Mouse (Mus musculus): ENCODE results near the gene Gm20388.
A peak's percentile ranks its signal among the peaks of the same experiment; 100 is the strongest.

The Gm20388 gene

GRCm38 (mm10) chr8:122883671-122884070 lies 2973.0 kb downstream of the Gm20388 start:
- no peak for DNase-seq (ENCODE audit: low read depth, low spot score)

DNA sequence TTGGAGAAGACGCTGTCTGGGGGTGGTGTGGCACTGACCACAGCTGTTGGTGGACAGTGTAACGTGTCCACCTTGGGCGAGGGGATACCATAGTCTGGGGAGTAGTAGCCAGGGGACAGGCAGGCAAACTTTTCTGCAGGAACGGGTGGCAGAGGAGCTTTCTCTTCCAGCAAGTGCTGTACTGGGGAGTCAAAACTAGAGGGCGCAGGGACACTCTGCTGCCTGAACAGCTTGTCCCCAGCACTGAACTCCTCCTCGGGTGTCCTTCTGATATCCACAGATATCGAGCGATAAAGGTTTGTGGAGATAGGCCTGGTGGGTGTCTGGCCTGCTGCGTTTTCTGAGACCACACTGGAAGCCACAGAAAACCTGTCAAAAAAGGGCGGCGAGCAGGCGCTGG lies 2980.8 kb downstream of the Gm20388 start:
- DNase-seq (ENCODE audit: low read depth, low spot score) = no peak

- DNase-seq (ENCODE audit: low read depth, low spot score) = no peak
Measured at GRCm38 (mm10) chr8:122893451-122893850, 2982.8 kb downstream of the Gm20388 start.

GRCm38 (mm10) chr8:122896317-122896716 lies 2985.7 kb downstream of the Gm20388 start:
- no peak for DNase-seq (ENCODE audit: low read depth, low spot score)

DNA sequence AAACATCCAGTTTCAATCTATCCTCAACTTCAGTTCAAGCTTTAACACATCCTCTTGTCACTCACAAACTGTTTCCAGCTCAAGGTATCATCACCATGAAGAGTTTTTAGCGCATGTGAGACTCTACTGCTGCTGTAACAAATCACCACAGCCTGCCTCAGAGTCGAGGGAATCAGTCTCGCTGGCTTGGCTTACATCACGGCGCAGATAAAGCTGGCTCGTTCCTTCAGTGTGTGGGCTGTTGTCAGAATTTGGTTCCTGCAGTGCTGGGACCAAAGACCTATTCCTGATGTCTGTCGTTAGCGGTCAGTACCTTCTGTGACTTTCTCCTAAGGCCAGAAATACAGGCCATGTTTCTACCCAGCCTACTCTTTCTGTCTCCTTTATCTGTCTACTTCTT lies 2986.6 kb downstream of the Gm20388 start:
- DNase-seq (ENCODE audit: low read depth, low spot score) = no peak

DNA sequence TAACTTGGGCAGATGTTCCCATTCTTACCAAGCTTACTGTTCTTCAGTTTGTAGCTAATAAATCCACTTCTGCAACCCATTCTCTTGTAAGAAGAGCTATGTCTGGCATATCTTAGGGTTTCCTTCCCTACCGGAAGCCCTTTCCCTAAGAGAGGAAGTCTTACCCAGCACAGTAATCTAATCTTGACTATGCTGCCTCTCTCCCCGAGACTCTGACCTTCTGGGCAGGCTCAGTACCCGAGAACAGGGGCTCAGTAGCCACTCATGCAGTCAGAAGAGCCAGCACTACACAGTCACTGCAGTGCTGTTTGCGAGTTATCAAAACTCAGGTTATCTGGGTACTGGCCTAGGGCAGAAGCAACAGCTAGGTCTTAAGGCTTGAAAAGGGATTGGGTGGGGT lies 2987.4 kb downstream of the Gm20388 start:
- DNase-seq (ENCODE audit: low read depth, low spot score) = no peak

DNA sequence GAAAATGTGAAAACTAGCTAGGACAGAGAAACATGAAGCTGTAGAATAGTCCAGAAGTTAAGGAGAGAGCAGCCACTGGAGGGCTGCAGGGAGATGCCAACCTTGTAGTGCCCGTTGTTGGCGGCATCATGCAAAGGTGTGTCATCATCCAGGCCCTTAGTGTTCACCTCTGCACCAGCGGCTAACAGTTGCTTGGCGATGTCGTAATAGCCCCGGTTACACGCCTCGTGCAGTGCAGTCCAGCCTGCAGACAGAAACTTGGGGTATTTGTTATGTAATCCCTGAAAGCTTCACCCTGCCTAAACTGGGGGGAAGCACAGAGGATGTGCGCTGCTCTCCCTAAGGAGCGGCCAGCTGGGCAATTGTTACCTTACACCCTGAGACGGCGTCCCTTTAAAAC lies 2987.8 kb downstream of the Gm20388 start:
- DNase-seq (ENCODE audit: low read depth, low spot score) = no peak

DNA sequence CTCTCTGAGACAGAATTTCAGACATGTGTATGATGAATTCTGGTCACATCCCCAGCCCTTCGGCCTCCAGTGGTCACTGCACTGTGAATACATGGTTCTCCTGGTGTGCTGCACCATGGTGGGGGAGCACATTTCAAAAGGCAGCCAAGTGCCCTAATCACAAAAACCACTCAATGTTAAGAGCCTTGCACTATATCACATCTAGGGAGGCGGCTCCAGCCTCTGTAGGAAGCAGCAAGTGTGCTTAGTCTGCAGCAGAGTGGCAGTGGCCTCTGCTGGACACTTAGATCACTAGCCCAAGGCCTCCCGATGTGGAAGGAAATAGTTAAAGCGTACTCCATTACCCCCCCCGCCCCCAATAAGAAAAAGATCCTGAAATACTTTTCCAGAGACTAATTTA lies 2988.4 kb downstream of the Gm20388 start:
- DNase-seq (ENCODE audit: low read depth, low spot score) = no peak

- no peak for DNase-seq (ENCODE audit: low read depth, low spot score)
Measured at GRCm38 (mm10) chr8:122901476-122901875, 2990.8 kb downstream of the Gm20388 start.

- DNase-seq (ENCODE audit: low read depth, low spot score) = no peak
Measured at GRCm38 (mm10) chr8:122901892-122902515, 2991.4 kb downstream of the Gm20388 start.

GRCm38 (mm10) chr8:122902581-122902980 lies 2991.9 kb downstream of the Gm20388 start:
- no peak for DNase-seq (ENCODE audit: low read depth, low spot score)

DNA sequence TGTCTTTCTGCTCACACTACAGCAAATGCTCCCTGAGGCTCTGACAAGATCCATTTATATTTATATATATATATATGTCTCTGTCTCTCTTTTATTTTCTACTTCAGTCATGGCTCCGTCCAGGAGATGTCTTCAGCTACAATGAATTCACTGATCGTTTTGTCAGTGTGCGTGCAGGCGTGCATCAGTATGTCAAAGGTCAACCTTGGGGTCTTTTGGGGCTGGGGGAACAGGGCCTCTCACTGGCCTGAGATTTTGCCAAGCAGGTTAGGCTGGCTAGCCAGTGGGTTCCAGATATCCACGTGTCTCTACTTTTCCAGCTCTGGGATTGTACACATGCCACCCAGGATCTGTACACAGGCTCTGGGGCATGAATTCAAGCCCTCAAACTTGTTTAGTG lies 2992.4 kb downstream of the Gm20388 start:
- DNase-seq (ENCODE audit: low read depth, low spot score) = no peak

DNA sequence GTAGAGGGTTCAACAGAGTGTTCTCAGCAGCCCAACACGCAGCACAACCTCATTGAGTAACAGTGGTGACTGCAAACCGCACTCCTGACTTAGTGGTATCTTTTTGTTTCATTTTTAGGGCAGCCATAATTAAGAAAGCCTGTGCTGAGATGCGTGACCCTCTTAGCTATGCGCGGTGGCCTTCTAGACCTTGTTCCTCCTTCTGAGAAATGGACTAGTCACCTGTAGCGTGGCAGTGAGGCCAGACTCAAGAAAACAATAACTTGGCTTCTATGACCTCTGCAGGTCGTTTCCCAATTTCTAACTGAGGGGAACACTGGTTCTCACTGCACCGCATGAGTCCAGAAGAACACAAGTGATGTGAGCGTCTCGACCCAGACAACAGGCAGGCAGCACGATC lies 2993.9 kb downstream of the Gm20388 start:
- no peak for DNase-seq (ENCODE audit: low read depth, low spot score)

GRCm38 (mm10) chr8:122905346-122905745 lies 2994.7 kb downstream of the Gm20388 start:
- DNase-seq (ENCODE audit: low read depth, low spot score) = no peak

- peak; percentile 57 for DNase-seq (ENCODE audit: low read depth, low spot score)
Measured at GRCm38 (mm10) chr8:122906463-122907021, 2995.9 kb downstream of the Gm20388 start.

DNA sequence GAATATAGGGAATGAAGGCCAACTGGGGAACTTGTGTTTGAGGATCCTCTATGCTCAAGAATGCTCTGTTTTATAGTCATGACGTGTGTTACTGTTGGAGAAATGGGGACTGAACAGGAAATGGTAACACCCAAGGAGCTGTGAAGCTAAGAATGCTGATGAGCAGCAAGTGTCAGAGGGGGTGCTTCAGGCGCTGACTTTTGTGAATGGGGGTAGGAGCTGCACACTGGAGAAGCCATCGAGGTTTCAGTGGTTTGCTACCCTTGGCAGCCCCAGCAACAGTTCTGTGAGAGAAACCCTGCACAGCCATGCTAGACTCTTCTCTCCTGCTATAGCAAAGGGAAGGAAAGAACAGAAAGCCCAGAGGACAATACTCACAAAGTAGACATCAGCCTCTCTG lies 3001.5 kb downstream of the Gm20388 start:
- no peak for DNase-seq (ENCODE audit: low read depth, low spot score)

DNA sequence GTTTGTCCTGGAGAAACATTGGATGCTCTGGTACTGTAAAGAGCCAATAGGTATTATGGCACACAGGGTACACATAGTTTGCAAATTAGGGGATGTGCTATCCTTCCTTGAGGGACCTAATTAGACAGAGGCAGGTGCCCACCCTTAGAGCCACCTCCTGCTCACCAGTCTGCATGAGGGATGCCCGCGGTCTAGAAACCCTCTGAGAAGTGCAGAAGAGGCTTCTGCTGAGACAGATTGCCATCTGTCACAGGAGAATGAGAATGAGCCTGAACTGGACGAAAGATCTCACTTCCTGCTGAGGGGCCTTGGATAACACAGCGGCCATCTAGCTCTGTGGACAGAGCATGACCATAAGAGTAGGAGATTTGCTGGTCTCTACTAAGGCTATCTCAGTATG lies 3002.2 kb downstream of the Gm20388 start:
- no peak for DNase-seq (ENCODE audit: low read depth, low spot score)

DNA sequence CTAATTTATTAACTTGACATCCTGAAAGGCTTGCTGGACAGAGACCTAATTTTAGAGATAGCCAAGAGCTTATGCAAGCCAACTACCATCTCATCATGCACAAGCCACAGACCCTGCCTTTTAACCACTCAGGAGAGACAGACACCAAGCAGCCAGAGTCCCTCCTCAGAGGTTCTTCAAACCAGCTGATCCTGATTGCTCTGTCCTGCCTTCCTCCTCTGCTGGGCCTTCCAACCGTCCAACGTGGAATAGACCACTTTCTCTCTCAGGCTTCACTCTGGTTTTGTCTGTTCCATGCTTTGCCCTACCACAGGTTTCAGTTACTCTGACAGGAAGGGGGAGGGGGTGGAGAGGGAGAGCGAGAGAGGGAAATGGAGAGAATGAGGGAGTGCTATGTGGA lies 3006.1 kb downstream of the Gm20388 start:
- no peak for DNase-seq (ENCODE audit: low read depth, low spot score)

- DNase-seq (ENCODE audit: low read depth, low spot score) = no peak
Measured at GRCm38 (mm10) chr8:122917531-122918392, 3007.1 kb downstream of the Gm20388 start.

DNA sequence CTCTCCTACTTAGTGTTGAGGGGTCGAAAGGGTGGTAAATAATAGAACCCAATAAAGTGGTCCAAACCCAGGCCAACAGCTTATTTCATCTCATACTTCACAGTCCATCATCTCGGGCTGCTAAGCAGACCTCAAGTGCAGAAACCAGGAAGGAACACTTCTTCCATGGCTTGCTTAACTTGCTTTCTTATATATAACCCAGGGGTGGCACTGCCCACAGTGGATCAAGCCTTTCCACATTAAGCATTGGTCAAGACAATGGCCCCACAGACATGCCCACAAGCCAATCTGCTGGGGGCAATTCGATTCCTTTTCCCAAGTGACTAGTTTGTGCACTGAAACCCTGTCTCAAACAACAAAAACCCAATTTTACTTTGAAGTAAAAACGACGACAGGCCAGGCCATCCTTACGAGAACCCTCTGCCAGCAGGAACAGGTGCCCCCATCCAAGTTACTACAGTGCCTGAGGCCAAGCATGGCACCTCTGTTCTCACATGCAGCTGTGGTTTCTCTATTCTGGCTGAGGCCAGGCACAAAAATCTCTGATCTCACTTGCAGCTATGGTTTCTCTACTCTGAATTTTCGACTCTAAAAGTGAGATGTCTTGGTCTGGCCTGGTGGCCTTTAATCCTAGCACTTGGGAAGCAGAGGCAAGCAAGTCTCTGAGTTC lies 3007.9 kb downstream of the Gm20388 start:
- no peak for DNase-seq (ENCODE audit: low read depth, low spot score)

GRCm38 (mm10) chr8:122920890-122921289 lies 3010.2 kb downstream of the Gm20388 start:
- no peak for DNase-seq (ENCODE audit: low read depth, low spot score)

GRCm38 (mm10) chr8:122922945-122923344 lies 3012.3 kb downstream of the Gm20388 start:
- DNase-seq (ENCODE audit: low read depth, low spot score) = no peak

Measured in c-Kit-negative CD71-positive TER-119-positive erythroid progenitor cells, embryonic 14.5 days (primary cell).